Mouse (Mus musculus): Measurements from ENCODE around the gene Tnfsf15. TPM values are rescaled to one million over a fixed set of nuclear protein-coding genes. Genes with fewer than 3 reads are reported as not detected.

Gene Tnfsf15
- total RNA-seq, 2 experiments from 2014 or later: not detected

- no peak for ATAC-seq (replicated peaks; ENCODE audit: low FRiP score, poor library complexity, severe bottlenecking)
Observed at GRCm38 (mm10) chr4:63692351-63692750, 52.6 kb downstream of the Tnfsf15 start.

- ATAC-seq (replicated peaks; ENCODE audit: low FRiP score, poor library complexity, severe bottlenecking): no peak
Observed at GRCm38 (mm10) chr4:63687429-63687828, 57.5 kb downstream of the Tnfsf15 start.

- ATAC-seq (replicated peaks; ENCODE audit: low FRiP score, poor library complexity, severe bottlenecking): no peak
Observed at GRCm38 (mm10) chr4:63686157-63686556, 58.8 kb downstream of the Tnfsf15 start.

- no peak for ATAC-seq (replicated peaks; ENCODE audit: low FRiP score, poor library complexity, severe bottlenecking)
Observed at GRCm38 (mm10) chr4:63685253-63685525, 59.7 kb downstream of the Tnfsf15 start.

GRCm38 (mm10) chr4:63684412-63685252, 60.3 kb downstream of the Tnfsf15 start:
- no peak for ATAC-seq (replicated peaks; ENCODE audit: low FRiP score, poor library complexity, severe bottlenecking)

GRCm38 (mm10) chr4:63683716-63684115, 61.2 kb downstream of the Tnfsf15 start:
- ATAC-seq (replicated peaks; ENCODE audit: low FRiP score, poor library complexity, severe bottlenecking): no peak

- no peak for ATAC-seq (replicated peaks; ENCODE audit: low FRiP score, poor library complexity, severe bottlenecking)
Observed at GRCm38 (mm10) chr4:63683056-63683455, 61.9 kb downstream of the Tnfsf15 start.

- ATAC-seq (replicated peaks; ENCODE audit: low FRiP score, poor library complexity, severe bottlenecking): no peak
Observed at GRCm38 (mm10) chr4:63682441-63682840, 62.5 kb downstream of the Tnfsf15 start.

- ATAC-seq (replicated peaks; ENCODE audit: low FRiP score, poor library complexity, severe bottlenecking): no peak
Observed at GRCm38 (mm10) chr4:63681557-63681956, 63.4 kb downstream of the Tnfsf15 start.

Other genes starting within 250 kb of the Tnfsf15 start
- gene Whrn, start 249.1 kb downstream of the Tnfsf15 start, total RNA-seq (2015; ENCODE audit: low replicate concordance): 0.84 TPM in 1 of 2 replicates, not detected in the other
- 0.77 TPM in 1 of 2 replicates, not detected in the other for gene Whrn, start 249.1 kb downstream of the Tnfsf15 start, total RNA-seq (2017; ENCODE audit: low replicate concordance)
- 83.0 and 91.2 TPM in 2 replicates for gene Atp6v1g1, start 200.3 kb downstream of the Tnfsf15 start, total RNA-seq (2015; ENCODE audit: low replicate concordance)
- gene Atp6v1g1, start 200.3 kb downstream of the Tnfsf15 start, total RNA-seq (2017; ENCODE audit: low replicate concordance): 52.5 and 69.6 TPM in 2 replicates
- gene Tmem268, start 186.3 kb downstream of the Tnfsf15 start, total RNA-seq (2015; ENCODE audit: low replicate concordance): 0.42 and 1.4 TPM in 2 replicates
- 2.0 and 2.1 TPM in 2 replicates for gene Tmem268, start 186.3 kb downstream of the Tnfsf15 start, total RNA-seq (2017; ENCODE audit: low replicate concordance)
- gene Gm11213, start 139.9 kb downstream of the Tnfsf15 start, total RNA-seq (2015; ENCODE audit: low replicate concordance): not detected in 2 replicates
- not detected in 2 replicates for gene Gm11213, start 139.9 kb downstream of the Tnfsf15 start, total RNA-seq (2017; ENCODE audit: low replicate concordance)
- not detected in 2 replicates for gene Tex48, start 122.7 kb downstream of the Tnfsf15 start, total RNA-seq (2015; ENCODE audit: low replicate concordance)
- not detected in 2 replicates for gene Tex48, start 122.7 kb downstream of the Tnfsf15 start, total RNA-seq (2017; ENCODE audit: low replicate concordance)
- not detected in 2 replicates for gene Gm11214, start 81.7 kb downstream of the Tnfsf15 start, total RNA-seq (2015; ENCODE audit: low replicate concordance)
- gene Gm11214, start 81.7 kb downstream of the Tnfsf15 start, total RNA-seq (2017; ENCODE audit: low replicate concordance): not detected in 2 replicates
- 0.72 TPM in 1 of 2 replicates, not detected in the other for gene Tnfsf8, start 116.2 kb upstream of the Tnfsf15 start, total RNA-seq (2015; ENCODE audit: low replicate concordance)
- 0.39 and 0.76 TPM in 2 replicates for gene Tnfsf8, start 116.2 kb upstream of the Tnfsf15 start, total RNA-seq (2017; ENCODE audit: low replicate concordance)